Mouse (Mus musculus) erythroblast, embryonic 14.5 days (primary cell): ENCODE measurements around the gene Btnl10.

Experiments
- GATA1 ChIP-seq: IDR thresholded peaks from 2 replicates; pipeline ENCODE4 v1.6.1; 2012; ENCODE audit warnings: low read length, inconsistent platforms, mixed read lengths
- TAL1 ChIP-seq: IDR thresholded peaks from 3 replicates; pipeline ENCODE4 v1.6.1; 2012; ENCODE audit warnings: low read length, inconsistent platforms, mixed read lengths

DNA sequence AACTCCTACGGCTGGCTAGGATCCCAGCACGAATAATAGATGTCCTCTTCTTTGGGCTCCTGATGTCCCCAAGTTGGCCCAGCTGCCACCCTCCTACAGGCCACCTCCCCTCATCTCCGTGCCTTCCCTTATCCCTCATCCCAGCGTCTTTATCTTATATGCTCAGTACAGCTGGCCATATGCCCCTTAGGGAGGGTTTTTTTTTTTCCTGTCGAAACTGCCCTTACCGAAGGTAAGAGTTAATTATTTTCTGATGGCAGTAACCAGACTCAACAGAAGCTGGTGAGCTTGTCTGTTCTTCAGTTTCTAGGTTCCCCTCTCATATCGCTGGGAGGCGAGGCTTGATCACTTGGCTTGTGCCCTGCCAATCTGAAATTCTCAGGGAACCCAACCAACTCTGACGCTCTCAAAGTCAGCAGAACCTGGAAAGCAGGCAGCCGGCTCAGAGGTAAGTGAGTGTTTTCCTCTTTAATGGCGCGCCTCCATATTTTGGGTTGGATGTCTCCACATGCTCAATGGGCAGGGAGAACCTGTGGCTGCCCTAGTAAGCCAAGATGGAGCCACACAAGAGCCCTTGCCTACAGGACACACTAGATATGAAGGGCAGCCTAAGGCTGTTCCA is at the start of gene Btnl10:
- peak; percentile 70 for TF ChIP-seq GATA1
- TF ChIP-seq TAL1: peak; percentile 75
